Mouse (Mus musculus) common myeloid progenitor, adult 5-6 weeks (primary cell): ENCODE data around the gene Cdkn1a. TPM values are rescaled to one million over a fixed set of nuclear protein-coding genes. Genes with fewer than 3 reads are reported as not detected.

Experiments
- ATAC-seq: replicated peaks from 2 replicates; pipeline ENCODE4 v1.8.0; 2016; ENCODE audit warnings: low read depth, mild to moderate bottlenecking, moderate TSS enrichment, inconsistent platforms; ENCODE audit not compliant: poor library complexity, severe bottlenecking
- total RNA-seq: library from RNA; stranded (forward); fragments of 200-1000, 187-1606 nt; gene quantifications from 2 replicates; pipeline ENCODE4 v1.2.3, GENCODE M21; 2017

Gene Cdkn1a
- total RNA-seq, 1 experiment from 2014 or later = 7.9 TPM

DNA sequence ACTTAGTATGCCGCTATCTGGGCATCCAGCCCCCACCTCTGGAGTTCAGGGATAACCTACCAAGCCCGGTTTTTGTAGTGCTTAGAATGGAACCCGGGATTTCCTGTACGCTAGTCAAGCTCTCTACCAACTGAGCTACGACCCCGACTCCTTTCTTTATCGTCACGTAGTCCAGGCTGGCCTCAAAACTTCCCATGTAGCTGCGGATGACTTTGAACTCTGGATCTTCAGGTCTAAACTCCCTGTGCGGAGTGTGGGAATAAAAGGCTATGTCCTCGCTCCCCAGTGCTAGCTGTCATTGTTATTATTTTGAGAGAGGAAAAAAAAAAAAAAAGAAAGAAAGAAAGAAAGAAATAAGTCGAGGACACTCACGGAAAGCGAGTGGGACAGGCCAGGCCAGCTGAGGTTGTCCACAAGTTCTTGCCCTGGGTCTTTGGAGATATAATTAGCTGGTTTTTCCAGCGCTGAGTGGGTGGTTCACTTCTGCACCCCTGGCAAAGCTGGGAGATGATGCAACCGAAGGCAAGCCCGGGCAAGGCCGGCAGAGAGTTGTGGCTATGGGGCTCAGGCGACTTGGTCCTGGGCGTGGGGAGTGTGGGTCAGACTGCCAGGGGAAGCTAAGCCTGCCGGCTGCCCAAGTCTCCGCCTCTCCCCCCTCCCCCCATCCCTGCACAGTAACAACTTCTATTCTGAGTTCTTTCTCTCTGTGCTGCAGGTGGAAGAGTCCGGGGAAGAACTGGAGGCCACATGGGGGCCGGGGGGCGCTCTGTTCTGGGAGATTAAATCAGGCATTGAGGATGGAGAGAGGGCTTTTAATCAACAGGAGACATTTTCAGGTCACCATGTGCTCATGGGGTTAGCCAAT, 12.0 kb upstream of the Cdkn1a start:
- ATAC-seq = peak; percentile 75

DNA sequence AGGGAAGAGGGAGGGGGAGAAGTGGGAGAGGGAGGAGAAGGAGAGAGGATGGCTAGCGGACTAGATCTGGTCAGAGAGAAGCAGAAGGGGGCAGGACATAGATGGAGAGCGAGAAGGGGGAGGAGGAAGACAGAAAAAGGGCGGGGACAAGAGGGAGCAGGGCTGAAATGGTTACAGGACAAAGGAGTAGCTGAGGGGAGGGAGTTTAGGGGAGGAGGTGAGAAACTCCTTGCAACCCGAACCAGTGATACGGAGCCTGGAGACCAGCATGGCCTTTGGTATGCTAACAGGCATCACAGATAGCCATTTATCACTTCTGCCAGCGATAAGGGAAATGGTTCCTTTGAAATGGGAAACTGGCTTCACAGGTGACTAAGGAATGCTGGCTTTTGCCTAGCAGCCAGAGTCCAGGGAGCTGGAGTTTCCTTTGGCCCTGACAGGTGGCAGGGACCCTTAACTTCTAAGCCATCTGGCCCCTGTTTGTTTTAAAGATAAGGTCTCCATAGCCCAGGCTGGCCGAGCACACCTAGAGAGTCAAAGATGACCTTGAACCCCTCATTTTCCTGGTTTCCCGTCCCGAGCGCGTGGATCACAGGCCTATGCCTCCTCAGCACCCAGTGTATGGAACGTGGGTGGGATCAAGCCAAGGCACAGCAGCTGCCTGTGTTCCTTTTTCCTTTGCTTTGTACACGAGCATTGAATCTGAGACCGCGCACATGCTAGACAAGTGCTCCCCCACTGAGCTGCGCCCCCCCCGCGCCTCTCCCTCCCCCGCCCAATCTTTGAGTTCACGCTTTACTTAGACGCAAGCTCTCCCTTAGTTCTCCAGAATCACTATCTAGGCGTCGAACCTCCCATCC, 9.8 kb upstream of the Cdkn1a start:
- ATAC-seq = peak; percentile 24; the same call in 1 of the 2 replicates

DNA sequence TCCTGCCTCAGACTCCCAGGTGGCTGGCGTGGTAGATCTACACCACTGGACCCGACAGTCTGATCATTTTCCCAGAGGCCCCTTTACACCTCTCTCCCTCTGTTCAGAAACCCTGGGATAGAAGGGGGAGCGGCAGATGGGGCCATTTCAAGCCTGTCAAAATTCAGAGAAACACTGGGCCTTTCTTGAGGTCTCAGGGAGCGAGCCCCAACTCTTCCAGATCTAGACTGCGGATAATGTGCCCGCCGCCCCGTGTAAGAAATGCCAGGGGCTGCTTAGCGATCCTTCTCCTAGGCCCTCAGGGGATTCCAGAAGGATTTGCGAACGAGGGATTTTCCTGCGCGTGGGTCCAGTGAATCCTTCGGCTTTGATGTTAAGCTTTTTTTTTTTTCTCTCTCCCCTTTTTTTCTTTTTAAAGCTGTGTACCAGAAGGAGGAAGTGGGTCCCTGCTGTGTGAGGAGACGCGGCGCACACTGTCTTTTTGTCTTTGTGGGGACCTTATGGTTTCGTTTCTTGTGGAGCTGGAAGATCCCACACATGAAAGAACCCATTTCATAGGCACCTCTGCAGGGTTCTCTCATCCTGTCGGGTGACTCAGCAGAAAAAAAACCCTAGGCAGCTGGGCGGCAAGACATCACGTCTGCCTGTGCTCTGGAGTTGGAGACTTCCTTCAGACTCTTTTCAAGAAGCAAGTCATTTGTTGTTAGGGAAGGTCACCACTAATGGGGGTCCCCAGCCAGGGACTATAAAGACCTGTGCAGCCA, 9.0 kb upstream of the Cdkn1a start:
- peak; percentile 67 for ATAC-seq

DNA sequence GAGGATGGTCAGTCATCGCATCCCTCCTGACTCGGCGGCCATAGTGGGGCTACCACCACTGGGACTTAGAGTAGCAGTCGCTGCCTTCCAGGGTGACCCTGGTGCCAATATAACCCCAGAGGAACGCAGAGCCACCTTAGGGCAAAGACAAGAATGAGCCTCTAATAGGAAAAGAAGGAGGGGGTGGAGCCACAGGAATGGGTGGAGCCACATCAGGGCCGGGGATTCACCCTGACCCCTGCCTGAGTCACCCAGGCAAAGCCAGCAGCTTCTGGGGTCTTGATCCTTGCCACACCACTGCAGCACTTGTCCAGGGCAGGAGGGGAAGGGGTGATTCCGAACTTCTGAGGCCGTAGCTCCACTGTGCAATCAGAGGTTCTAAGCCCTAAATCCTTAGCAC, 7.2 kb upstream of the Cdkn1a start:
- ATAC-seq = no peak

DNA sequence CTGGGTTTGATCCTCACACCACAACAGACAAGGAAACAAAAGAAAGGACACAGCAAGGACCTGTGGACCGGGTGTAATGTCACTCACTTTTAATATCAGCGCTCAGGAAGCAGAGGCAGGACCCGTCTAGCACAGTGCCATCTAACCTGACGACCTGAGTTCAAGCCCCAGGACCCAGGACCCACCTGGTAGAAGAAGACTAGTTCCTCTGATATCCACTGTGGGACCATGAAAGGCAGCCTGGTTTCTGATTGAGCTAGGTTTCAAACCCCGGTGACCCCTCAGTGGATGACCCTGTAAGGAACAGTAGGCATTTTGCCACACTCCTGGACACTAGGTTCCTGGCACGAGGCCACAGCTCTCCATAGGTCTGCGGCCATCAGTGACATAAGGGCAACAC, 6.1 kb upstream of the Cdkn1a start:
- no peak for ATAC-seq

DNA sequence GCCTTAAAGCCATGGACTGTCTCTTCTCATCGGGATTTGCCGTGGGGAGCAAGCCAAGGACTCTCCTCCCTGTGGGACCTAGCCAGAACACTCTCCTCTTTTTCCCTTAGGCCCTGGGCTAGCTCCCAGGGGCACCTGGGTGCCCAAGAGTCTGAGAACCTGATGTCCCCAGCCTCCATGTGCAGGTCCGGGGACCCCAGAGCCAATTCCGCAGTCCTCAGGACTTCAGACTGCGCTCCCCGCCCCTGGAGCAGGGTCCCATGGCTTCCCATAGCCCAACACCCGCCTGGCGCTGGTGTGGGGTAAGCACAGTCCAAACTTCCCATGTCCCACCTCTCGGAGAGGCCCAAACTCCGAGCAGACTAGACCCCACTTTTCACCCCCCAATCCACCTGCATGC, 5.5 kb upstream of the Cdkn1a start:
- ATAC-seq = no peak

DNA sequence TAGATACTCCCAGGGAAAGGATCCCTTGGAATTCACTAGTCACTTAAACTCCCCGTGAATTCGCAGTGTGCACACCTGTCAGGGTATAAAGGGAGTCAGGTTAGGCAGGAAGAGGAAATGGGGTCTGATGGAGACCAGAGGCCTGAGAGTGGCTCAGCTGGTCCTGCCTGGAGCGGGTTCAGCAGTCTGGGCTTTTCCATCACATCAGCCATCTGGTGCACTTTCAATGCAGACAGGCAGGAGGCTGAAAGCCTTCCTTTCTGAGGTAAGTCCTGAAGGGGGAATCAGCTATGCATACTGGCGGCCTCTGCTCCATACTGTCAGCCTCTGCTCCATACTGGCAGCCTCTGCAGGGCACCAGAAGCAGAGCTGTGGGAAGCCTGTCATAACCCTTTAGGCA, 3.9 kb upstream of the Cdkn1a start:
- ATAC-seq = no peak

DNA sequence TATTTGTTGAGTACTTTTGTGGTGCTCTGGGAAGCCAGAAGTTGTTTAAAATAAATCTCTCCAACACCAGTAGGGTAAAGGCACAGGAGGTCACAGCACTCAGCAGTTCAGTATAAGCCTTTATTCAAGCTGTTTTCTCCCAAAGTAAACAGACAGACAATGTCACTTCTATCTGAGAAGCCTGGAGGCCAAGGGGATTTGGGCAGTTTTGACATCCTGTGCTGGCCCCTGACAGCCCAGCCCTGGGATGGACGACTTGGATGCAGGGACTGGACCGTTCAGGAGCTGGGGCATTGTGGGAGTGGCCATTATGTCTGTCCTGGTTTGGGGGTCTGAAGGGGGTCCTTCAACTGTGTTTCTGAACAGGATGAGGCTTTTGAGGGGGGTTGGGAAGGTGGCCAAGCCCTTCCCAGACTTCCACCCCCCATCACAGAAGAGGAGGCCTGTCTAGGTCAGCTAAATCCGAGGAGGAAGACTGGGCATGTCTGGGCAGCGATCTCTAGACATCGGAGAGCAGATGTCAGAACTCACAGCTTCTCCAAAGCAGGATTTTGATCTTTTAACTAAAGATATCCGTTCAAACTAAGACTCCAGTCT, 670 bp downstream of the Cdkn1a start:
- no peak for ATAC-seq

DNA sequence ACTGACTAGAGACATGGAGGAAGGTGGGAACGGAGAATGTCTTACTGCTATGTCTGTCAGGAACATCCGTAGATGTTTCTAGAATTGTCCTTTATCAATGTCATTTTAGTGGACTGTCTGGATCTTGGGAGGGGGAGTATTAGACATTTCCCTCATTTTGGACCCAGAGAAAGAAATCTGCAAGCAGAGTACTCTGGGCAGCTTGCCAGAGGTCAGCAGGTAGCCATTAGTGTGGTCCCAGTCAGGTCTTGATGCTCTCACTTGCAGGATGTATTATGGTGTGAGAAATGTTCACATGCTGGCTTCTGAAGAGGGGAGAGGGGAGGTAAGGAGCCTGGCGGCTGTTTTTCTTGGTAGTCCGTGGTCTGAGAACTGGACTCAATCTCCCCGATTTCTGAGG, 1.7 kb downstream of the Cdkn1a start:
- ATAC-seq = no peak

DNA sequence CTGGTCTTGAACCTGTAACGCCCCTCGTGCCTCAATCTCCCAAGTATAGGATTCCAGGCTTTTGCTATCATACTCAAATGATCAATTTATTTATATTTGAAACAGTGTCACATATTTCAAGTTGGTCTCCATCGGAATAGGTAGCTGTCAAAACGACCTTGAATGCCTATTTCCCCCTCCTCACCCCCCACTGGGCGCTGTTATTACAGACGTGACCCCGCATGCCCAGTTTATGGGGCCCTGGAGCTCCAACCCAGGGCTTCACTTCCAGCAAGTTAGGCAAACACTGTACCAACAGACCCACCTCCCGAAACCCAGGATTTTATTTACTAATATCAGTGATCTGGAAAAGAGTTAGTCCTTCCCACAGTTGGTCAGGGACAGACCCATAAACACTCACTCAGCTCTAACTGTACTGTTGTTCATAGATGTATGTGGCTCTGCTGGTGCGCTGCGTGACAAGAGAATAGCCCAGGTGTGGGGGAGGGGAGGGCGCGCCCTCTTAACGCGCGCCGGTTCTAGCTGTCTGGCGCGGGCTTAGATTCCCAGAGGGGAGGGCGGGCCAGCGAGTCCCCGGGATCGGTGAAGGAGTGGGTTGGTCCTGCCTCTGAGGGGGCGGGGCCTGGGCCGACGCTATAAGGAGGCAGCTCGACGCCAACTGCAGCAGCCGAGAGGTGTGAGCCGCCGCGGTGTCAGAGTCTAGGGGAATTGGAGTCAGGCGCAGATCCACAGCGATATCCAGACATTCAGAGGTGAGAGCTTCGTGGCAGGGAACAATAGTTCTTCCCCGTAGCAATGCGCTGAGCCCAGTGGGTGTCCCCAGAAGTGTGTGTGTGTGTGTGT, 2.6 kb downstream of the Cdkn1a start:
- peak; percentile 72 for ATAC-seq

DNA sequence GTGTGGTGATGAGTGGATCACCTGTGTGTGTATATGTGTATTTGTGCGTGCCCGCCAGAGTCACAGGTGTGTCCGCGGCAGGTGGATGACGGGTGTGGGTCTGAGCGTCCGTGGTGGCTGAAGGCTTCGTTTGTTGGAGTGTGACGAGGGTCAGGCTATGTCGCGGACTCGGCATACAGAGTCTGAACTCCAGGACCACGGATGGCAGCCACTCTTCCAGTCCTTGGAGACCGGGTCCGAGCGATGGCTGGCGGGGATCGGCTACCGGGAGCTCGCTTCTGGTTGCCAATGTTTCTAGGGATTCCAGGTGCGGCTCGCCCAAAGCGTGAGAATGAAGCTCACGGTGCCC, 3.2 kb downstream of the Cdkn1a start:
- 0 out of 2 replicates have a peak, but pooled peaks have one; percentile 1 for ATAC-seq

DNA sequence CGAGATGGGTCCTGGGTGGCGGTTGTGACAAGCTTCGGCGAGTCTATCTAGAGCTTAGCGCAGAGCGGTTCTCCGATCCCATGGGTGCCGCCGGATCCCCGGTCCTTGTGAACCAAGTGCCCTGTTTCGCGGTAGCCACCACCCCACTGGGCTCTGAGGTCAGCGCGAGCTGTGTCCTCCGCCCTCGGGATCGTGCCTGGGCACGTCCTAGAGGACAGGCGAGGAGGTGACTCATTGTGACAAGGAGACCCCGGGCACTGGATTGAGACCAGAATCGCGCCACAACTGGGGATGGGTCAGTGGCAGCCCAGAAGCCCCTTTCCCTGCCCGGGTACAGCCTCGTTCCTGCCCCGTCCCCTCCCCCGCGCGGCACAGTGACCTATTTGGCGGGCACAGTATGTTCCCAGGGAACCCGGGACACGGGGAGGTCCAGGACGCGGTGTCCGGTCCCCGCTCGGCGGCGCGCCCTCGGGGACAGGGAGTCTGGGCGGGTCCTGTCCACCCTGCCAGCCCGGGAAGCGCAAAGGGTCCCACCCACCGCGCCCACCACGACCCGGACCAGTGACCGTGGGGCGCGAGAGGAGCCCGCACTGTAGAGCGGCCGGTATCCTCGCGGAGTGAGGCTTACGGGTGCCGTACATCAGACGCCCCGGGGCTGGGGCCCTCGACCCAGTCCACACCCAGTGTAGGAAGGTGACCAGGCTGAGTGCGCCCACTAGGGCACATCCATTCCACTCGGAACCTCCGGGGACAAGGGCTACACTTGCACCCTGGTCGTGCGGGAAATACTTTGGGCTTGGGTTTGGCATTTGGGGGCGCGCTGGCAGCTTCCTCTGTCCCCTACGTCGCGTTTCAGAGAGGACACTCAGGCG, 3.8 kb downstream of the Cdkn1a start:
- peak; percentile 1; the same call in 1 of the 2 replicates for ATAC-seq

DNA sequence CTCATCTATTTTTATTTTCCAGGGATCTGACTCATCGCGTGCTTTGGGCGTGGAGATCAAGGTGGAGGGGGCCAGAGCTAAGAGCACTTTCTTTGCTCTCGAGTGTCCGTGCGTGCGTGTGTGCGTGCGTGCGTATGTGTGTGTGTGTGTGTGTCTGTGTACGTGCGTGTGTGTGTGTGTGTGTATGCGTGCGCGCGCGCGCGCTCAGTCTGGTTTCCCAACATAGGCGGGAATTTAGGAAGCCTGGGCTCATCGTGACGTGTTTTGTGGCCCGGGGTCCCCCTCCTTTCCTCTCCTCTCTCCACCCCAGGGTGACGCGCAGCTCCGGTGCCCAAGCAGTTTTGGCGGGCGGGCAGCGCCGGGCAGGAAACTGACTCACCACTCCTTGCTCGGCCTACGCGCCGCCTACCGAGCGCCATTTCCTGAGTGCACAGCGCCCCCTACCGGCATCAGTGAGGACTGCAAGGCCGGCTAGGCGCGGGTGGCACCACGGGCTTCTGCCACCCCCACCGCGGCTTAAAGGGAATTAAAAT, 4.5 kb downstream of the Cdkn1a start:
- ATAC-seq = peak; percentile 80

DNA sequence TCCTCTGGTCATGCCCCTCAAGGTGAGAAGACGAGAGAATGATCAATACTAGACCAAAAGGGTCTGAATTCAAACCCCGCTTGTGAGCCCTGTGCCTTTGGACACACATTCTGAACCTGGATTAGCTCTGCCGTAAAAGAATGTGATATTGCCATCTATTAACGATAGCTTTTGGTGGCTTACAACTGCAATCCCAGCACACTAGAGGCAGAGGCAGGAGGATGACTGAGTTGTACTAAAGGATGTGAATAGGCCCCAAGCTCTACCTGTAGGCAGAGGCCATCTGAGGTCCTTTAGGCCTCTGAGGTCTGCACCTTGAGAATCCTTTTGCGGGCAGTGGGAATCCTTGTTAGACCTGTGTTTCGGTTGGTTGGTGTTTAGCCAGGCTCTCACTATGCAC, 5.5 kb downstream of the Cdkn1a start:
- ATAC-seq = no peak

DNA sequence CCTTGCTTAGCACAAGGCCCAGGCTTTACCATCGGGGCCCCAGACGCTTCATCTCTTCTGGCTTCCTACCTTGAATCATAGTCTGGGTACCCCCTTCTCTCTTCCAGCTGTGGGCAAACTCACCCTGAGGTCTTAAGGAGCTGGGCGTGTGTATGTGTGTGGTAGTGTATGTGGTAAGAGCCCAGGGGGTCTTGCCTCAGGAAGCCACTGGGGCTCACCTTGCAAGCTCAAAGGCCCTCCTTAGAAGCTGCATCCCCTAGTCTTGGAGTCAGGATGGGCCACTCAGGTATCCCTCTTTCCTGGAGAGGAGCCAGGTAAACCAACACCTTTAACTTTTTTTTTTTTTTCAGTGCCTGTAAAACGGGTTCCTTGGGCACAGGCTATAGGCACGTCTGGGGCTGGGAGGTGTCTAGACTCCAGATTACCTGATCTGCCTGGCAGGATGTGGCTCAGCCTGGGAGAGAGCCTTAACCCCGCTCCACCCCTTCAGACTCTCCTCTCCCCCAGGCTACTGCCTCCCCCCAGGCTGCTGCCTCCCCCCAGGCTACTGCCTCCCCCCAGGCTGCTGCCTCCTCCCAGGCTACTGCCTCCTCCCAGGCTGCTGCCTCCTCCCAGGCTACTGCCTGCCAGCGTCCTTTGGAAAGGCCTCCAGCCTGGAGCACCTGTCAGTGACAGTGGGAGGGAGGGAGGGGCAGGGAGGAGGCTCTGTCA, 6.2 kb downstream of the Cdkn1a start:
- no peak for ATAC-seq

DNA sequence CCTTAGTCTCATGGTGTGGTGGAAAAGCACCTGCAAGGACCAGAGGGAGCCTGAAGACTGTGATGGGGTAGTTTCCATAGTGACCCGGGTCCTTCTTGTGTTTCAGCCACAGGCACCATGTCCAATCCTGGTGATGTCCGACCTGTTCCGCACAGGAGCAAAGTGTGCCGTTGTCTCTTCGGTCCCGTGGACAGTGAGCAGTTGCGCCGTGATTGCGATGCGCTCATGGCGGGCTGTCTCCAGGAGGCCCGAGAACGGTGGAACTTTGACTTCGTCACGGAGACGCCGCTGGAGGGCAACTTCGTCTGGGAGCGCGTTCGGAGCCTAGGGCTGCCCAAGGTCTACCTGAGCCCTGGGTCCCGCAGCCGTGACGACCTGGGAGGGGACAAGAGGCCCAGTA, 7.5 kb downstream of the Cdkn1a start:
- ATAC-seq = no peak

DNA sequence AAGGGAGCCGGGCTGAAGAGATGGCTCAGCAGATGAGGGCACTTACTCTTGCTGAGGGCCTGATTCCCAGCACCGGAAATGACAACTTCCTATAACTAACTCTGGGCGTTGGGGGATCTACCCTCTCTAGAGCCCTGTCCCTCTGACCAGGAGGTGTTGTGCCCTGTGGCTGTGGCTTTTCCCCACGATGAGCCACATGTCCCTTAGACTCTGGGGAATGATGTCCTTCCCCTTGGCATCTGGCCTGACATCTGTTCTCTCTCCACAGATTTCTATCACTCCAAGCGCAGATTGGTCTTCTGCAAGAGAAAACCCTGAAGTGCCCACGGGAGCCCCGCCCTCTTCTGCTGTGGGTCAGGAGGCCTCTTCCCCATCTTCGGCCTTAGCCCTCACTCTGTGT, 8.3 kb downstream of the Cdkn1a start:
- ATAC-seq = peak; percentile 26
